Mouse (Mus musculus): ENCODE measurements around the gene Zfyve21.

DNA sequence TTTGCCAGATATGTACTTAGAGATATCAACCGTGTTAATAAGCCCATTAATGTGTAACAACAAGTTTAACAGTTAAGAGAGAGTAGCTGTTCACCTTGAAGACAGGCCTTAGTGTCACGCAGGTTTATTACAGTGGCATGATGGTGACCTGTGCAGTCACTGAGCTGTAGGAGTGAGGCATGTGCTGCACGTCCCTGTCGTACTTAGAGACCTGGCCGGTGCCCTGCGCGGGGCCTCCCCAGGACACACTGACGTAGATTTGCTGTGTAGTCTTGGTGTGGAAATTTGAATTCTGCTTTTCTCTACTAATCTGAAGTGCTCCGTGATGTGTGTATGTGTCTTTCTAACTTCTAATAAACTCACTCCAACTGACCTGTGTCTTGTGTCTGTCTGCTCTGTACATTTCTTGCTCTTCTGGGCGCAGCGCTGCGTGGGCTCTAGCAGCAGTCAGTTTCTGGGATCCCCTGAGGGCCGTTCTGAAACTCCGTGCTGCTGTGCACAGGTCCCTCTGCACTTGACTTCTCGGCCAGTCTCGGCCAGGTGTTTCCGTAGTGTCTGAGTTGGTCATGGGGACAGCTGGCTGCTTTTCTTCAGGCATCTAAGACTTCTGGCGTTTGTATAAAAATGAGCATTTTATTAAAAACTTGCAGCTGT lies 19.3 kb upstream of the Zfyve21 start:
- TF ChIP-seq POLR2AphosphoS2 (IDR thresholded peaks at IDR 0.05; ENCODE audit: insufficient read length, low read depth) (no peak), TCF12 (IDR thresholded peaks at IDR 0.05; ENCODE audit: insufficient read depth, poor library complexity, severe bottlenecking) (no peak), USF1 (IDR thresholded peaks at IDR 0.05; ENCODE audit: low read depth) (no peak), MAX (IDR thresholded peaks at IDR 0.05; ENCODE audit: low read depth) (no peak), SRF (IDR thresholded peaks at IDR 0.05; ENCODE audit: control insufficient read depth, insufficient read length, low read depth) (no peak), POLR2A (IDR thresholded peaks at IDR 0.05; ENCODE audit: insufficient read length, low read depth) (no peak), MYOG (IDR thresholded peaks at IDR 0.05; ENCODE audit: control insufficient read depth in 1 of 3, insufficient read depth in 1 of 3, insufficient read length in 2 of 3, low read depth in 2 of 3) (no peak), TCF3 (IDR thresholded peaks at IDR 0.05; ENCODE audit: insufficient read length, low read depth) (no peak), MYOD1 (IDR thresholded peaks at IDR 0.05; ENCODE audit: control insufficient read depth in 1 of 3, insufficient read length in 2 of 3, low read depth in 2 of 3) (no peak), CEBPB (IDR thresholded peaks at IDR 0.05; ENCODE audit: insufficient read depth, poor library complexity, severe bottlenecking) (no peak), REST (IDR thresholded peaks at IDR 0.05; ENCODE audit: insufficient read depth, insufficient read length) (no peak), E2F4 (IDR thresholded peaks at IDR 0.05; ENCODE audit: insufficient read depth) (no peak)
